Mouse (Mus musculus): Measurements from ENCODE around the gene Gm17728.
"Not testable (repeated sequence)": the region's sequence is repeated elsewhere in the genome, so short reads cannot be mapped to it uniquely, and the experiment has no call there.

The Gm17728 gene

DNA sequence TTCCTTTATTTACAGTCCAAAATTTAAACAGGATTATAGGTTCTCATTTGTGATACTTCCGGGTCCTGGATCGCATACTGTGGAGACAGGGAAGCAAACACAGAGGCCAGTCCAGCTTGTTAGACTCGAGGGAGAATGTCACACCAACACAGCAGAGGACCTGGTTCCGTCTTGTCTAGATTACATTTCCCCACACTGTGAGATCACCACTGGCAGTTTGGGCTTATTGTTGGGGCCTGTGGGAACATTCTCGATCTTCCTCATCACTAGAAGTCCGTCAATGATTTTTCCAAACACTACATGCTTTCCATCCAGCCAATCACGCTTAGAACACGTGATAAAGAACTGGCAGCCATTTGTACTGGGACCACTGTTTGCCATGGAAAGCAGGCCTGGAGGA lies at the start of gene Gm17728:
Gene Gm17728 (plus strand): TSS at position 301 of the 400 bp plus-strand sequence.
- not testable (repeated sequence) for DNase-seq (ENCODE audit: low spot score)

DNA sequence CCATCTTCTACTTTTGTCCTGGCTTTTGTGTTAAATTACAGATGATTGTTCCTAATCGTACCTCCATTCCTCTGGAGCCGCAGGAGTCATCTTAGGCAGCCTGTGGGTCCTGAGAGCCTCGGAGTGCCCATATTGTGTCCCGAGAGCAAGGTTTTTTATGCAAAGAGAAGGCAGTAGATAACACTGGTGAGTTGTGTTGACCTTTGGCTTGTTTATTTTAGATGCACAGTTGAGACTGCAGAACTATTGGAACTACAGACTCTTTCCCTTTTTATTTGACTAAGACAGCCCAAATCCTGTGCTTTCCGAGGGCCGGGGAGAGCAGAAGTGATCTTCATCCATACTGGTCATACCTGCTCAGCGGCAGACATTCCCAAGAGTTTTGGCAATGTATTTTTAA lies 24.4 kb upstream of the Gm17728 start:
- DNase-seq (ENCODE audit: low spot score): no peak

DNA sequence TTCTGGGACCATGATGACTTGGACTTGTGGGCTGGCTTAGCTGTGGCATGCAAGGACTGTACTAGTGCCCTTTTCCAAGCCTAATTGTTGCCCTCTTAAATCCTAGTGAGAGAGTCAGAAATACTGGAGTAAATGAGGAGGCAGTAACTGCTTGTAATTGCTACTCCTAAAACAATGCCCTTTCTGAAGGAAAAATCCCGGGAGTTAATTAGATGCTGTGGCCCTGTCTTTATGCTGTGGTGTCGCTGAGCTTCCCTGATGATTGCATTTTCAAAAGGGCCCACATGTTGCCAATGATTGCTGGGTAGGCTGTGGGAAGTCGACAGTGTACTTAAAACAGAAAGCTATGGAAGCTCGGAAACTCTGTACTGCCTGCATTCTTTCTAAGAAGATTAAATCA lies 23.3 kb upstream of the Gm17728 start:
- DNase-seq (ENCODE audit: low spot score): no peak

DNA sequence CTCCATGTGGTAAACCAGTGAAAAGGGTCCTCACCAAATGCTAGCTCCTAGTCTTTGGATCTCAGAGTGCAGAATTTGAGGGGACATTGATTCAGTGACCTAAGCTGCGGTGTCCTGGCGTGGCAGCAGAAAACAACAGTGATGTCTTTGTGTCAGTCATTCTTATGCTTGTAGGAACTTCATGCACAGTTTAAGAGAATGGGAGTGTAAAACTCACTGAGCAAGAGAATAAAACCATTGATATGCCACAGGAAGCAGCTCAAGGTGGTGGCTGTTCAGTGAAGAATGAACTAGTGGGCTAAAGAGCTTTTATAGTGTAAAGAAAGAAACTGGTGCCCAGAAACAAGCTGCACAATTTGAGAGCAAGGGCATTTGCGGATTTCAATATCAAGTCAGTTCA lies 17.9 kb upstream of the Gm17728 start:
- DNase-seq (ENCODE audit: low spot score): no peak

DNA sequence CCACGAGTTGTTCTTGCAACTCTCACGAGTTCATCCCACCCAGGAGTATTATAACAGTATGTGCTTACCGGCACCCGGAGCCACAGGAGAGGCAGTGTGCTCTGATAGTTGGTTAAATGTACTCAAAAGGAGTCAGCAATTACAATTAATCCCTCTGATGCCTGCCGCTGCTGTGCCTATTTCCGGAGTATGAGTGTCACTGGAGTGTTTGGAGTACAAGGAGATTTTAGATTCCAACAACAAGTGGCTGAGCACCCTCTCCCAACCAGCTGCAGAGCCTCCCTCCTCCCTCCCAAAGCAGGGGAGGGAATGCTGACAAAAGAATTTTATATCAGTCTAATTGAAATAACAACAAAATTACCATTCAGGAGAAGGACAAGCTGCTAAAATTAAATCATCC lies 14.2 kb upstream of the Gm17728 start:
- no peak for DNase-seq (ENCODE audit: low spot score)

DNA sequence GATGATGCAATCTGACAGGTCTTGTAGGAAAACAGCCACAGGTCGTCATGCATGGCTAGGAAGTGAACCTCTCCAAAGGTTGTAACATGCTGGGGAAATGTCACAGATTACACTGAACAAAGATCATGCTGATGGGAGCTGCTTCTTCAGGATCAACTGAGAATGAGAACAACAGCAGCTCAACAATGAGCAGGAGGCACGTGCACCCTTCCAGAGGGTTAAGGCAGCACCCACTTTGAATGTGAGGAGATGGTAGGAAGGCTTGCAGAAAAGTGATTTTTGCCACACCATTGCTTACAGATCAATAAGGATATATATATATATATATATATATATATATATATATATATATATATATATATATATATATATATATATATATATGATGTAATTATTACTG lies 2.8 kb upstream of the Gm17728 start:
- DNase-seq (ENCODE audit: low spot score): no peak

DNA sequence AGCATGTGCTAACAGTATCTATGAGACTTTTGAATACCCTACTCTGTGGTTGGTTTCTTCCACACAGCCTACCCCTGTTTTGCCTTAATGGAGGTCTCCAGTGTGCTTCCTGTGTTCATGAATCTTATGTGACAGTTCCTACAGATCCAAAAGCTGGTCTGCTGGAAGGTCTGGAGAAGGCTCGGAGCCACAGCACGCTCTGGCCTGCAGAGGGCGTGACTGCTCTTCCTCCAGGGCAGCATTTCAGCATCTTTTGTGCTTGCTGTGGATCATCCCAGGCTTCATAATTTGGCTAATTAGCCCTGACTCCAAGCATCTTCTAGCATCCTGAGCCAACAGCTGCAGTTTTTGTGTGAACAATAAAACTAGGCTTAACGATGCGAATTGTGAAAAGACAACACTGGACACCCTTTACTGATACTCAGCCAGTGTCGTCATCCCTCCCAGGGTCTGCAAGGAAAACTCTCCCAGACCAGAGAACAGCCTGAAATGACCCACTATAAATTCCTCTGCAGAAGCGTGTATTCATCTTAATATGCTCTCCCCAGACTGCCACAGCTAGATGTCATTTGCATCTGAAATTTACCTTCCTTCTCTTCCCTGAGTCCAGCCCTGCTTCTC lies 6.6 kb downstream of the Gm17728 start:
- no peak for DNase-seq (ENCODE audit: low spot score)

DNA sequence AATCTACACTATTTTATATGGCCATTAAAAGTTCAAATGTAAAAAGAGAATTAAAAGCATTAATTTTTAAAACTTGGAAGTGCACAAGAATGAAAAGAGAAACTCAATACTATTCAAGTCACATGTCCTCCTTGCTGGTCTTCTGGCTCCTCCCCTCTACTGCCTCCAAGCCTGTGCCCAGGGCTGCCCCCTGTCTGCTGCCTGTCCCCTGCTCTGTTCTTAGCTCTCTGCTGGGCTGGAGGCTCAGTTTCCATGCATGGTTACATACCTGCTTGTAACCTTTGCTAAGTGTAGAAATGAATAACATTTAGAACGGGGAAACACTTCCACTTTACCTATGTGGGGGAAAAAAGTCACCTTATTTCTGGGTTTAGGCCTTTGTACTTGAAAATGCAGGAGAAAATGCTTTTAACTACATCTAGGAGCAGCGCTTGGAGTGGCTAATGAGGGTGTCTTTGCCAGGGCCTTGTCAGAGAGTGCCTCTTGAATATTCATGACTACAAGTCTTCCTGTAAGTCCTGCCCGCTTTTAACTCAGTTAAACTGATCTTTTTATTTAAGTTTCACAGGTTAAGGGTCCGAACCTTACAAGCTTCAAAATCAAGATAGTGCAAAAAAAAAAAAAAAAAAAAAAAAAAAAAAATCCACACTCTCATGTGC lies 18.3 kb downstream of the Gm17728 start:
- DNase-seq (ENCODE audit: low spot score): no peak

DNA sequence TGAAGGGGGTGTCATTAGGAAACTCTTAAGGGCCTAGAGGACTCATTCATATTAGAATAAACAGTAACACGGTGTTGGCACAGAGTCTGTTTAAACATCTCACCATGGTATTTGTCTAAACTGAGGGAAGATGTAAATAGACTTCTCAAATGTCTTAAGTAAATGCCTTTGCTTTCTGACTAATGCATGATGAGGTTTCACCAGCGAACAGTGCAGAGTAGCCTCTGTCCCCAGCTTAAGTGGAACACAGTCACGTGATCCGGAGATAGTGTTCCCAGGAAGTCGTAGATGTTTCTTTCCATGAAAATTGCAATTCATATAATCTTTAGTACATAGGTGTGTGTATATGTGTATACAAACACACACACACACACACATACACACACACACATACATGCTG lies 34.5 kb downstream of the Gm17728 start:
- DNase-seq (ENCODE audit: low spot score): no peak

DNA sequence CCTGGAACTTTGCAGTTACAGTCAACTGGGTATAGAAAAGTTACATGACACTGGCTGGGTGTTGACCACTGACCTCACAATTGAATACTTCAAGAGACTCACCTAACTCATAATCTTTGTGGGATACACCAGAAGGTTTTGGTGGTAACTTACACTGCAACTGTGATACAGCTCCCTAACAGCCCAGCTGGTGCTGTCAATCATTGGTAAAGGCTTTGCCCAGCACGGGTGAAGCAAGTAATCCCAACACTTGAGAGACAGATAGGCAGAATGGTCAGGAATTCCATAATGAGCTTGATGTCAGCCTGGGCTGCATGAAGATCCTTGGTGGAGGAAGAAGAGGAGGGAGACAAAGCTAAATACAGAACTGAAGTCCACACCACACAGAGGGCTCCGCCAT lies 39.0 kb downstream of the Gm17728 start:
- no peak for DNase-seq (ENCODE audit: low spot score)
